Mouse (Mus musculus): ENCODE measurements around the gene Rpusd1. TPM values are rescaled to one million over a fixed set of nuclear protein-coding genes. Genes with fewer than 3 reads are reported as not detected.

The Rpusd1 gene
- total and polyA plus RNA-seq, 3 experiments = 5.6 to 13.8 (median 5.8) TPM

GRCm38 (mm10) chr17:25723919-25724318 is 3.6 kb upstream of the Rpusd1 start:
- H3K4me2 ChIP-seq (ENCODE audit: insufficient read depth, low read depth, poor library complexity, severe bottlenecking) = no peak overlapping the region
- H3K9me3 ChIP-seq (replicated peaks; ENCODE audit: low read length) = no peaks in the 10 kb centered on the region
- in situ Hi-C loops (cut with MboI; ENCODE audit: low pct_ligation_motif_present, low pct_unique_long_range_greater_than_20kb, low sequenced_read_pairs) (no loop called here), dilution Hi-C loops (cut with MboI; ENCODE audit: extremely low pct_ligation_motif_present, extremely low pct_unique_long_range_greater_than_20kb, low sequenced_read_pairs) (no loop called here)
- no peak overlapping the region for H3K4me3 ChIP-seq (replicated peaks in 1 of 3; ENCODE audit: low read depth in 2 of 3, low read length in 2 of 3, poor library complexity in 1 of 3)
- H3K27ac ChIP-seq (ENCODE audit: insufficient read depth, low read depth) = no peak overlapping the region
- H3K27me3 ChIP-seq (replicated peaks) = no peaks in the 10 kb centered on the region
- no peak overlapping the region for H3K9ac ChIP-seq (ENCODE audit: insufficient read depth, low read depth)
- H3K79me2 ChIP-seq (replicated peaks; ENCODE audit: control insufficient read depth, extremely low read depth, insufficient read depth, poor library complexity, severe bottlenecking) = no peaks in the 10 kb centered on the region; the same call in 1 of the 2 replicates
- peaks cover 9 to 27% of the 10 kb centered on the region in 2 experiments for H3K4me1 ChIP-seq (ENCODE audit: control insufficient read depth in 1 of 2, insufficient read depth in 2 of 2)
- peak; percentile 21 for DNase-seq (ENCODE audit: extremely low read depth)
- peaks cover 51 to 76% of the 10 kb centered on the region in 2 experiments for H3K36me3 ChIP-seq (replicated peaks in 1 of 2; ENCODE audit: control insufficient read depth in 1 of 2, insufficient read depth in 1 of 2, low read length in 1 of 2)
- TF ChIP-seq CTCF (conservative IDR thresholded peaks at IDR 0.05 in 1 of 2, IDR thresholded peaks at IDR 0.05 in 1 of 2; ENCODE audit: low read depth in 2 of 2, low read length in 2 of 2) (peak; percentile 25 to 56; a peak in 2 of 4 replicates), USF2 (conservative IDR thresholded peaks at IDR 0.05; ENCODE audit: low read depth, low read length) (no peak), IRF4 (IDR thresholded peaks at IDR 0.05; ENCODE audit: low read depth, low read length) (no peak), SIN3A (IDR thresholded peaks at IDR 0.05; ENCODE audit: low read length) (no peak), EP300 (IDR thresholded peaks at IDR 0.05; ENCODE audit: low read length) (no peak), NELFE (IDR thresholded peaks at IDR 0.05; ENCODE audit: low read depth, low read length) (no peak), GABPA (IDR thresholded peaks at IDR 0.05; ENCODE audit: insufficient replicate concordance, low read depth, low read length) (no peak), RAD21 (IDR thresholded peaks at IDR 0.05; ENCODE audit: low read depth, low read length) (peak; percentile 5), CHD2 (IDR thresholded peaks at IDR 0.05; ENCODE audit: low read length) (no peak), ZC3H11A (IDR thresholded peaks at IDR 0.05; ENCODE audit: low read depth, low read length) (no peak), ELF1 (IDR thresholded peaks at IDR 0.05; ENCODE audit: low read depth, low read length) (no peak)

- H3K9ac ChIP-seq (ENCODE audit: insufficient read depth, low read depth) = no peak overlapping the region
- no peaks in the 10 kb centered on the region for H3K9me3 ChIP-seq (replicated peaks; ENCODE audit: low read length)
- peaks cover 41 to 70% of the 10 kb centered on the region in 2 experiments for H3K36me3 ChIP-seq (replicated peaks in 1 of 2; ENCODE audit: control insufficient read depth in 1 of 2, insufficient read depth in 1 of 2, low read length in 1 of 2)
- H3K4me3 ChIP-seq (replicated peaks in 1 of 3; ENCODE audit: low read depth in 2 of 3, low read length in 2 of 3, poor library complexity in 1 of 3) = no peak overlapping the region
- TF ChIP-seq ZNF384 (IDR thresholded peaks at IDR 0.05; ENCODE audit: low read depth, low read length) (no peak), SMC3 (IDR thresholded peaks at IDR 0.05; ENCODE audit: low read depth, low read length) (no peak), MEF2A (IDR thresholded peaks at IDR 0.05; ENCODE audit: borderline replicate concordance, low read depth, low read length) (no peak), CHD2 (IDR thresholded peaks at IDR 0.05; ENCODE audit: low read length) (no peak), ELF1 (IDR thresholded peaks at IDR 0.05; ENCODE audit: low read depth, low read length) (no peak)
- no peak for DNase-seq (ENCODE audit: extremely low read depth)
- peaks cover 9 to 28% of the 10 kb centered on the region in 2 experiments for H3K4me1 ChIP-seq (ENCODE audit: control insufficient read depth in 1 of 2, insufficient read depth in 2 of 2)
- dilution Hi-C loops (cut with MboI; ENCODE audit: extremely low pct_ligation_motif_present, extremely low pct_unique_long_range_greater_than_20kb, low sequenced_read_pairs) = no loop called here
- H3K79me2 ChIP-seq (replicated peaks; ENCODE audit: control insufficient read depth, extremely low read depth, insufficient read depth, poor library complexity, severe bottlenecking) = no peaks in the 10 kb centered on the region; the same call in 1 of the 2 replicates
- in situ Hi-C loops (cut with MboI; ENCODE audit: low pct_ligation_motif_present, low pct_unique_long_range_greater_than_20kb, low sequenced_read_pairs) = no loop called here
- no peak overlapping the region for H3K27ac ChIP-seq (ENCODE audit: insufficient read depth, low read depth)
- no peaks in the 10 kb centered on the region for H3K27me3 ChIP-seq (replicated peaks)
- no peak overlapping the region for H3K4me2 ChIP-seq (ENCODE audit: insufficient read depth, low read depth, poor library complexity, severe bottlenecking)
These were observed 2.2 kb upstream of the Rpusd1 start for GRCm38 (mm10) chr17:25725264-25725663.

- Histone ChIP-seq H3K4me2 (ENCODE audit: insufficient read depth, low read depth, poor library complexity, severe bottlenecking) (peak overlapping the region; percentile 84), H3K4me1 (ENCODE audit: control insufficient read depth in 1 of 2, insufficient read depth in 2 of 2) (peaks cover 9 to 28% of the 10 kb centered on the region in 2 experiments), H3K4me3 (replicated peaks in 1 of 3; ENCODE audit: low read depth in 2 of 3, low read length in 2 of 3, poor library complexity in 1 of 3) (peak overlapping the region; percentile 78 to 98 (median 83)), H3K36me3 (replicated peaks in 1 of 2; ENCODE audit: control insufficient read depth in 1 of 2, insufficient read depth in 1 of 2, low read length in 1 of 2) (peaks cover 23 to 64% of the 10 kb centered on the region in 2 experiments), H3K27me3 (replicated peaks) (no peaks in the 10 kb centered on the region), H3K27ac (ENCODE audit: insufficient read depth, low read depth) (no peak overlapping the region), H3K9ac (ENCODE audit: insufficient read depth, low read depth) (peak overlapping the region; percentile 85), H3K79me2 (replicated peaks; ENCODE audit: control insufficient read depth, extremely low read depth, insufficient read depth, poor library complexity, severe bottlenecking) (no peaks in the 10 kb centered on the region; the same call in 1 of the 2 replicates), H3K9me3 (replicated peaks; ENCODE audit: low read length) (no peaks in the 10 kb centered on the region)
- in situ Hi-C loops (cut with MboI; ENCODE audit: low pct_ligation_motif_present, low pct_unique_long_range_greater_than_20kb, low sequenced_read_pairs) (no loop called here), dilution Hi-C loops (cut with MboI; ENCODE audit: extremely low pct_ligation_motif_present, extremely low pct_unique_long_range_greater_than_20kb, low sequenced_read_pairs) (no loop called here)
- no peak for DNase-seq (ENCODE audit: extremely low read depth)
- TF ChIP-seq NELFE (IDR thresholded peaks at IDR 0.05; ENCODE audit: low read depth, low read length) (no peak), EP300 (IDR thresholded peaks at IDR 0.05; ENCODE audit: low read length) (no peak), ELF1 (IDR thresholded peaks at IDR 0.05; ENCODE audit: low read depth, low read length) (peak; percentile 24; the same call in 1 of the 2 replicates)
These were observed 470 bp downstream of the Rpusd1 start for GRCm38 (mm10) chr17:25728009-25728270.

Measured in CH12.LX (cell line).